Mouse (Mus musculus) lung, embryonic 14.5 days (tissue): ENCODE results near the gene Rtn3. TPM values are rescaled to one million over a fixed set of nuclear protein-coding genes. Genes with fewer than 3 reads are reported as not detected.

Experiments
- ATAC-seq: fragments of 200-750 bp; cut with Nextera tagmentation; 2 replicates; pipeline ENCODE4 v1.8.0; 2017; ENCODE audit warnings: mild to moderate bottlenecking, moderate TSS enrichment, moderate library complexity; ENCODE audit not compliant: insufficient read depth
- DNase-seq: peaks from one replicate; pipeline ENCODE4 v3.0.0-alpha.2; 2015
- H3K27ac ChIP-seq: fragments of 300-500 bp; sonication (generic); 2 replicates; pipeline ENCODE4 v1.5.1; 2014; ENCODE audit warnings: low read depth, mild to moderate bottlenecking, moderate library complexity
- H3K27me3 ChIP-seq: fragments of 300-500 bp; sonication (generic); 2 replicates; pipeline ENCODE4 v1.6.1; 2014; ENCODE audit warnings: low read length, control low read depth; ENCODE audit not compliant: insufficient read depth
- H3K36me3 ChIP-seq: fragments of 300-500 bp; sonication (generic); 2 replicates; pipeline ENCODE4 v1.6.1; 2014; ENCODE audit warnings: control low read depth; ENCODE audit not compliant: insufficient read depth
- H3K4me1 ChIP-seq: fragments of 300-500 bp; sonication (generic); 2 replicates; pipeline ENCODE4 v1.6.1; 2014; ENCODE audit warnings: antibody characterized with exemption, control low read depth; ENCODE audit not compliant: insufficient read depth
- H3K4me2 ChIP-seq: fragments of 300-500 bp; sonication (generic); 2 replicates; pipeline ENCODE4 v1.6.1; 2014; ENCODE audit warnings: mild to moderate bottlenecking
- H3K4me3 ChIP-seq: fragments of 300-500 bp; sonication (generic); 2 replicates; pipeline ENCODE4 v1.5.1; 2014; ENCODE audit warnings: low read depth, low read length
- H3K9ac ChIP-seq: fragments of 300-500 bp; sonication (generic); 2 replicates; pipeline ENCODE4 v1.6.1; 2014
- H3K9me3 ChIP-seq: fragments of 300-500 bp; sonication (generic); 2 replicates; pipeline ENCODE4 v1.6.1; 2016; ENCODE audit warnings: low read depth, low read length, control low read depth
- CTCF ChIP-seq: IDR thresholded peaks from 2 replicates; pipeline ENCODE4 v1.5.1; 2016; ENCODE audit warnings: antibody characterized with exemption, low read depth
- WGBS: fragments of 180-500 bp; shearing (Covaris S2); extraction: QIAGEN DNeasy Blood & Tissue Kit; methylation state at CpG from one replicate; pipeline ENCODE4 v1.1.7; 2014; 5-methylcytosine and 5-hydroxymethylcytosine counted together
- polyA plus RNA-seq: library from polyadenylated mRNA; unstranded; fragments of >200 nt; fragmentation: Nextera tagmentation; extraction: Ambion mirVana; gene quantifications from 2 replicates; pipeline ENCODE4 v1.2.1, GENCODE M21; 2014

Rtn3 gene
- 107 and 112 TPM in 2 replicates for polyA plus RNA-seq

- H3K27me3 ChIP-seq: no peaks in the 10 kb centered on the region
- under 1% methylated on average over 80 of the region's 80 CpGs for WGBS
- no peaks in the 10 kb centered on the region for H3K9me3 ChIP-seq
- no peak for TF ChIP-seq CTCF
- peak within 1 kb of the TSS; percentile 95 for H3K4me3 ChIP-seq
- ATAC-seq (peak; percentile 96), DNase-seq (peak; percentile 100)
- peak within 1 kb of the TSS; percentile 81 for H3K4me2 ChIP-seq
- peaks cover 3% of the 10 kb centered on the region; the same call in 1 of the 2 replicates for H3K4me1 ChIP-seq
- H3K36me3 ChIP-seq: no peaks in the 10 kb centered on the region
- peak within 1 kb of the TSS; percentile 99 for H3K27ac ChIP-seq
- H3K9ac ChIP-seq: peak within 1 kb of the TSS; percentile 97
These were observed at the start of gene Rtn3 for GRCm38 (mm10) chr19:7482599-7483511. Rtn3 (minus strand) TSS chr19:7483281.

- TF ChIP-seq CTCF: no peak
- Histone ChIP-seq H3K4me1 (no peaks in the 10 kb centered on the region), H3K9ac (no peak overlapping the region), H3K36me3 (peaks cover 73% of the 10 kb centered on the region), H3K27me3 (no peaks in the 10 kb centered on the region), H3K4me3 (no peak overlapping the region), H3K9me3 (no peaks in the 10 kb centered on the region), H3K27ac (no peak overlapping the region), H3K4me2 (no peak overlapping the region)
- DNase-seq (no peak), ATAC-seq (no peak)
- 94% methylated on average over 5 of the region's 5 CpGs for WGBS
These were observed 48.8 kb upstream of the Rtn3 start for GRCm38 (mm10) chr19:7531906-7532305.

GRCm38 (mm10) chr19:7528639-7529428 is 45.8 kb upstream of the Rtn3 start:
- Histone ChIP-seq H3K9me3 (no peaks in the 10 kb centered on the region), H3K36me3 (peaks cover 82% of the 10 kb centered on the region), H3K27ac (no peak overlapping the region), H3K4me2 (no peak overlapping the region), H3K4me3 (no peak overlapping the region), H3K9ac (no peak overlapping the region), H3K27me3 (no peaks in the 10 kb centered on the region), H3K4me1 (no peaks in the 10 kb centered on the region)
- WGBS: 51% methylated on average over 7 of the region's 7 CpGs
- peak; percentile 77 for TF ChIP-seq CTCF
- ATAC-seq (peak; percentile 79), DNase-seq (peak; percentile 86)

GRCm38 (mm10) chr19:7524879-7525278 is 41.8 kb upstream of the Rtn3 start:
- Histone ChIP-seq H3K9me3 (no peaks in the 10 kb centered on the region; the same call in 1 of the 2 replicates), H3K9ac (no peak overlapping the region), H3K36me3 (peaks cover 83% of the 10 kb centered on the region), H3K27ac (no peak overlapping the region), H3K4me1 (no peaks in the 10 kb centered on the region), H3K4me2 (no peak overlapping the region), H3K4me3 (no peak overlapping the region), H3K27me3 (no peaks in the 10 kb centered on the region)
- TF ChIP-seq CTCF: no peak
- DNase-seq (no peak), ATAC-seq (no peak)
- 68% methylated on average over 3 of the region's 3 CpGs for WGBS

GRCm38 (mm10) chr19:7523781-7524180 is 40.7 kb upstream of the Rtn3 start:
- Histone ChIP-seq H3K27ac (no peak overlapping the region), H3K4me3 (no peak overlapping the region), H3K4me2 (no peak overlapping the region), H3K9me3 (no peaks in the 10 kb centered on the region; the same call in 1 of the 2 replicates), H3K4me1 (no peaks in the 10 kb centered on the region), H3K36me3 (peaks cover 83% of the 10 kb centered on the region), H3K9ac (no peak overlapping the region), H3K27me3 (no peaks in the 10 kb centered on the region)
- no peak for DNase-seq
- ATAC-seq: no peak
- TF ChIP-seq CTCF: no peak

- TF ChIP-seq CTCF: peak; percentile 28
- no peak for ATAC-seq
- H3K36me3 ChIP-seq: peaks cover 85% of the 10 kb centered on the region
- H3K4me3 ChIP-seq: no peak overlapping the region
- no peaks in the 10 kb centered on the region for H3K4me1 ChIP-seq
- no peak overlapping the region for H3K9ac ChIP-seq
- peak; percentile 48 for DNase-seq
- H3K4me2 ChIP-seq: no peak overlapping the region
- WGBS: 94% methylated on average over 1 of the region's 1 CpGs
- no peaks in the 10 kb centered on the region for H3K27me3 ChIP-seq
- H3K9me3 ChIP-seq: no peaks in the 10 kb centered on the region; the same call in 1 of the 2 replicates
- H3K27ac ChIP-seq: no peak overlapping the region
These were observed 40.2 kb upstream of the Rtn3 start for GRCm38 (mm10) chr19:7523292-7523691.

GRCm38 (mm10) chr19:7522856-7523255 is 39.8 kb upstream of the Rtn3 start:
- ATAC-seq: no peak
- Histone ChIP-seq H3K9me3 (no peaks in the 10 kb centered on the region; the same call in 1 of the 2 replicates), H3K4me2 (no peak overlapping the region), H3K4me3 (no peak overlapping the region), H3K9ac (no peak overlapping the region), H3K36me3 (peaks cover 84% of the 10 kb centered on the region), H3K4me1 (no peaks in the 10 kb centered on the region), H3K27me3 (no peaks in the 10 kb centered on the region), H3K27ac (no peak overlapping the region)
- TF ChIP-seq CTCF: no peak
- no peak for DNase-seq
- 94% methylated on average over 2 of the region's 2 CpGs for WGBS
